In the genomic region with DNA sequence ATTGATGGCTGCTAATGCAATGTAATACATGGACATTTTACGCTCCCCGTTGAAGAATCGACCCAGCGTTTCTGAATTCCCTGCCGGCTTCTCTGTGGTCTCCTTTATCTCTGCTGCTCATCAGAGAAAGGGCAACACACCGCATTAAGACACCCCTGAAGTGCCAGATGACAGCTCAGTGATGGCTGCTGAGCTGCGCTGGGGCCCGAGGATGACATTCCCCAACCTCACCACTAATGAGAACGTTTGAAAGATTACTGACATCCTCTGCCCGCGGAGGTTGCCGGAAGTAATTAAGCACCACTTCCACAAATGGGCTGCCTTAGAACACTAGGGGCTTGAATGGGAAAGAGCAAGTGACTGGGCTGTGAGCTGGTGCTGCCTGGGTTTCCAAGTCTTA, we compare ENCODE assay signal across 15 mouse cellular contexts.
DNase-seq lines count a peak whose midpoint lies in the region; ATAC-seq lines count a peak whose summit lies in the region.
"Had no signal": no experiment of that assay in that cellular context is flagged by ENCODE, and none has a peak within 500 bp of the region (broad histone marks: within the 10 kb centered on the region; RNA-seq: fewer than 3 reads in every experiment).

No protein-coding gene starts in this region.

- no peaks in the 10 kb centered on the region; the same call in 1 of the 2 replicates for H3K27me3 ChIP-seq in liver, embryonic 11.5 days (replicated peaks; ENCODE audit: control insufficient read depth, insufficient read depth, low read length)
- H3K27me3 ChIP-seq in forebrain, embryonic 13.5 days = no peaks in the 10 kb centered on the region
- H3K27me3 ChIP-seq in neural tube, embryonic 15.5 days (replicated peaks) = no peaks in the 10 kb centered on the region
- no peaks in the 10 kb centered on the region for H3K27me3 ChIP-seq in intestine, embryonic 16.5 days (replicated peaks; ENCODE audit: control insufficient read depth, insufficient read depth, low read length)
- H3K27me3 ChIP-seq: CH12.LX; limb, embryonic 15.5 days had no signal

- H3K4me2 ChIP-seq in liver, embryonic 11.5 days = no peak overlapping the region
- H3K4me2 ChIP-seq in forebrain, embryonic 13.5 days = peak overlapping the region; percentile 19; the same call in 1 of the 2 replicates
- no peak overlapping the region for H3K4me2 ChIP-seq in neural tube, embryonic 15.5 days
- no peak overlapping the region for H3K4me2 ChIP-seq in intestine, embryonic 16.5 days (ENCODE audit: low read depth, low read length)
- H3K4me2 ChIP-seq: limb, embryonic 15.5 days had no signal

- H3K9ac ChIP-seq in liver, embryonic 11.5 days (ENCODE audit: low read depth, low read length) = no peak overlapping the region
- H3K9ac ChIP-seq in forebrain, embryonic 13.5 days = no peak overlapping the region
- no peak overlapping the region for H3K9ac ChIP-seq in neural tube, embryonic 15.5 days (replicated peaks)
- no peak overlapping the region for H3K9ac ChIP-seq in intestine, embryonic 16.5 days (ENCODE audit: low read depth, low read length)
- H3K9ac ChIP-seq: limb, embryonic 15.5 days had no signal

- no peaks in the 10 kb centered on the region for H3K9me3 ChIP-seq in liver, embryonic 11.5 days (ENCODE audit: control insufficient read depth, low read length)
- no peaks in the 10 kb centered on the region for H3K9me3 ChIP-seq in forebrain, embryonic 13.5 days (replicated peaks)
- H3K9me3 ChIP-seq in neural tube, embryonic 15.5 days (replicated peaks) = no peaks in the 10 kb centered on the region
- H3K9me3 ChIP-seq in intestine, embryonic 16.5 days (ENCODE audit: control insufficient read depth, low read length) = no peaks in the 10 kb centered on the region
- H3K9me3 ChIP-seq: limb, embryonic 15.5 days had no signal

- H3K4me1 ChIP-seq in liver, embryonic 11.5 days (replicated peaks; ENCODE audit: control insufficient read depth, insufficient read depth, low read length) = no peaks in the 10 kb centered on the region
- H3K4me1 ChIP-seq in forebrain, embryonic 13.5 days = peaks cover 41% of the 10 kb centered on the region
- peaks cover 37% of the 10 kb centered on the region for H3K4me1 ChIP-seq in neural tube, embryonic 15.5 days
- H3K4me1 ChIP-seq in intestine, embryonic 16.5 days (ENCODE audit: control insufficient read depth, insufficient read depth, low read length) = no peaks in the 10 kb centered on the region

- no peak overlapping the region for H3K27ac ChIP-seq in liver, embryonic 11.5 days (ENCODE audit: low read depth, low read length)
- H3K27ac ChIP-seq in forebrain, embryonic 13.5 days = peak overlapping the region; percentile 51
- H3K27ac ChIP-seq in neural tube, embryonic 15.5 days (replicated peaks) = peak overlapping the region; percentile 39
- no peak overlapping the region for H3K27ac ChIP-seq in intestine, embryonic 16.5 days (ENCODE audit: low read length)
- H3K27ac ChIP-seq: limb, embryonic 15.5 days; macrophage; stomach, postnatal 0 days had no signal

- no peaks in the 10 kb centered on the region for H3K36me3 ChIP-seq in liver, embryonic 11.5 days (ENCODE audit: control insufficient read depth, insufficient read depth, low read length)
- H3K36me3 ChIP-seq in forebrain, embryonic 13.5 days (ENCODE audit: poor library complexity, severe bottlenecking) = no peaks in the 10 kb centered on the region
- no peaks in the 10 kb centered on the region for H3K36me3 ChIP-seq in neural tube, embryonic 15.5 days
- H3K36me3 ChIP-seq in intestine, embryonic 16.5 days (ENCODE audit: control insufficient read depth, insufficient read depth, low read length) = no peaks in the 10 kb centered on the region
- H3K36me3 ChIP-seq: limb, embryonic 15.5 days had no signal

- ATAC-seq in liver, embryonic 11.5 days (replicated peaks; ENCODE audit: low FRiP score) = no peak
- ATAC-seq in forebrain, embryonic 13.5 days = no peak; the same call in 1 of the 2 replicates
- 0 out of 2 replicates have a peak, but pooled peaks have one; percentile 15 for ATAC-seq in megakaryocyte, adult 5-6 weeks (ENCODE audit: poor library complexity, severe bottlenecking)
- no peak; the same call in 1 of the 2 replicates for ATAC-seq in neural tube, embryonic 15.5 days (ENCODE audit: low FRiP score)
- ATAC-seq in intestine, embryonic 16.5 days = no peak

- 28% methylated on average over 12 of the region's 12 CpGs for WGBS in liver, embryonic 11.5 days
- 18% methylated on average over 12 of the region's 12 CpGs for WGBS in forebrain, embryonic 13.5 days
- 23% methylated on average over 12 of the region's 12 CpGs for WGBS in neural tube, embryonic 15.5 days
- WGBS in intestine, embryonic 16.5 days = 39% methylated on average over 12 of the region's 12 CpGs

- peak; percentile 31 for DNase-seq in liver, embryonic 11.5 days (ENCODE audit: low spot score)
- no peak for DNase-seq in liver
- no peak for DNase-seq in kidney, postnatal 25 days
- DNase-seq in kidney, postnatal 4 days = no peak
- DNase-seq: cerebellum, postnatal 10 days; heart, adult 18-20 months; right cerebral cortex, postnatal 4 days had no signal

- no peak overlapping the region for H3K4me3 ChIP-seq in liver, embryonic 11.5 days (ENCODE audit: low read depth, low read length)
- no peak overlapping the region for H3K4me3 ChIP-seq in forebrain, embryonic 13.5 days
- H3K4me3 ChIP-seq in neural tube, embryonic 15.5 days (replicated peaks) = no peak overlapping the region
- no peak overlapping the region for H3K4me3 ChIP-seq in intestine, embryonic 16.5 days (ENCODE audit: low read length)
- H3K4me3 ChIP-seq: limb, embryonic 15.5 days had no signal

Comparison
In these comparisons a context has a peak if more than half of its experiments do, and no peak if none do; other contexts are left out.
1. H3K27ac ChIP-seq: peak in forebrain, embryonic 13.5 days (single experiment) and neural tube, embryonic 15.5 days (single experiment); none in liver, embryonic 11.5 days (single experiment) and intestine, embryonic 16.5 days (single experiment).